Mouse (Mus musculus) heart, postnatal 0 days (tissue): Measurements from ENCODE around the gene Farp1.

Experiments
- CTCF ChIP-seq: IDR thresholded peaks from 2 replicates; pipeline ENCODE4 v1.5.1; 2016; ENCODE audit warnings: antibody characterized with exemption, control low read depth, low read depth
- EP300 ChIP-seq: IDR thresholded peaks from 2 replicates; pipeline ENCODE4 v1.6.1; 2016; ENCODE audit warnings: antibody characterized with exemption, low read depth

- no peak for TF ChIP-seq CTCF
- no peak for TF ChIP-seq EP300
Observed at GRCm38 (mm10) chr14:121097640-121098435, 62.8 kb downstream of the Farp1 start.
